Mouse (Mus musculus) ES-E14 (cell line): ENCODE data around the gene Qrfp. TPM values are rescaled to one million over a fixed set of nuclear protein-coding genes. Genes with fewer than 3 reads are reported as not detected.

Source experiments
- DNase-seq: peaks from one replicate; pipeline ENCODE4 v3.0.0-alpha.2; 2013; ENCODE audit warnings: low read depth, low spot score
- H3K27ac ChIP-seq: 2 replicates; pipeline ENCODE4 v1.5.1; 2012; ENCODE audit warnings: low read depth, mild to moderate bottlenecking, low read length, moderate library complexity, mixed read lengths; ENCODE audit not compliant: poor library complexity, insufficient read depth, severe bottlenecking
- H3K36me3 ChIP-seq: 2 replicates; pipeline ENCODE4 v1.6.1; 2012; ENCODE audit warnings: mild to moderate bottlenecking, low read length, moderate library complexity, mixed read lengths; ENCODE audit not compliant: control insufficient read depth, poor library complexity, insufficient read depth, severe bottlenecking
- H3K4me1 ChIP-seq, 2 experiments: fragments of 150-350 bp in 1 of 2; sonication (generic) in 1 of 2; 2 replicates each; pipeline ENCODE4 v1.6.1; 2012; ENCODE audit warnings: low read length in 2 of 2, mild to moderate bottlenecking in 1 of 2, mixed read lengths in 1 of 2; ENCODE audit not compliant: control insufficient read depth in 2 of 2, insufficient read depth in 2 of 2, poor library complexity in 1 of 2
- H3K4me3 ChIP-seq, 2 experiments: fragments of 150-350 bp in 1 of 2; sonication (generic) in 1 of 2; 2 replicates each; pipeline ENCODE4 v1.5.1; 2012; ENCODE audit warnings: low read length in 2 of 2, low read depth in 1 of 2, mild to moderate bottlenecking in 1 of 2, mixed read lengths in 1 of 2; ENCODE audit not compliant: insufficient read depth in 1 of 2, poor library complexity in 1 of 2, severe bottlenecking in 1 of 2
- H3K9ac ChIP-seq: 2 replicates; pipeline ENCODE4 v1.6.1; 2012; ENCODE audit warnings: low read depth, mild to moderate bottlenecking, low read length, mixed read lengths; ENCODE audit not compliant: poor library complexity, insufficient read depth, severe bottlenecking
- H3K9me3 ChIP-seq: fragments of 150-350 bp; sonication (generic); 2 replicates; pipeline ENCODE4 v1.6.1; 2012; ENCODE audit warnings: low read depth, mild to moderate bottlenecking, low read length; ENCODE audit not compliant: control insufficient read depth, insufficient read depth
- CHD2 ChIP-seq: IDR thresholded peaks from 2 replicates; pipeline ENCODE4 v1.6.1; 2014; ENCODE audit warnings: mild to moderate bottlenecking, low read depth, low read length, inconsistent platforms
- HCFC1 ChIP-seq: IDR thresholded peaks from 2 replicates; pipeline ENCODE4 v1.6.1; 2012; ENCODE audit warnings: low read length, inconsistent platforms, borderline replicate concordance; ENCODE audit not compliant: insufficient read depth
- MAFK ChIP-seq: IDR thresholded peaks from 2 replicates; pipeline ENCODE4 v1.6.1; 2014; ENCODE audit warnings: mild to moderate bottlenecking, low read depth, low read length, inconsistent platforms; ENCODE audit not compliant: insufficient read depth
- ZC3H11A ChIP-seq: IDR thresholded peaks from 2 replicates; pipeline ENCODE4 v1.6.1; 2012; ENCODE audit warnings: low read depth, mild to moderate bottlenecking, inconsistent platforms, low read length, borderline replicate concordance
- ZNF384 ChIP-seq: IDR thresholded peaks from 2 replicates; pipeline ENCODE4 v1.6.1; 2012; ENCODE audit warnings: low read depth, low read length, inconsistent platforms
- in situ Hi-C, 2 experiments: fragments of 600-800 bp; cut with MboI; formaldehyde crosslinking; loops; one replicate each; pipeline ENCODE4 v1.15.1; 2025; ENCODE audit warnings: low sequenced_read_pairs in 2 of 2, inconsistent platforms in 1 of 2; ENCODE audit not compliant: unreplicated experiment in 2 of 2
- total RNA-seq: library from RNA; depleted of rRNA; stranded (reverse); fragments of 300-350 nt; gene quantifications from 2 replicates; pipeline ENCODE4 v1.2.3, GENCODE M21; 2012

Qrfp gene
- total RNA-seq, 1 experiment: not detected

DNA sequence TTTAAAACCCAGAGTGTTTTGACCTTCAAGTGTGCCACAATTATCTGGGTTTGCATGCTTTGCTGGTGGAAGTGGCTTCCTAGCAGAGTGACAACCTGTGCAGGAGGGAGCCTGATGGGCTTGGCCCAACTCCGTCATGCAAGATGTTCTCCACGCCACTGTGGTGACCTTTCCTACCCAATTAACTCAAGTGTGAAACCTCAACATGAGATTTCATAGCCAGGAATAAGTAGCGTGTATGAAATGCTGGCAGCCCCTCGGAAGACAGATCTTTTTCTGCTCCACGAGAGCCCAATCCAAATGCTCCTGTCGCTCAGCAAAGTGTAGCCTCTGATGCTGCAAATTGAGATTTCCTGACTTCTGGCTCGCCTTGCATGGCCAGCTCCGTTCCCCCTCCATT lies 19.1 kb downstream of the Qrfp start:
- peaks cover 38% of the 10 kb centered on the region for H3K36me3 ChIP-seq
- in situ Hi-C loops: no loop called here
- DNase-seq: no peak
- H3K4me1 ChIP-seq: no peaks in the 10 kb centered on the region
- H3K4me3 ChIP-seq: no peak overlapping the region
- H3K9me3 ChIP-seq: no peaks in the 10 kb centered on the region
- H3K27ac ChIP-seq: no peak overlapping the region
- TF ChIP-seq HCFC1 (no peak), ZNF384 (no peak), MAFK (no peak), ZC3H11A (no peak), CHD2 (no peak)
- H3K9ac ChIP-seq: no peak overlapping the region

DNA sequence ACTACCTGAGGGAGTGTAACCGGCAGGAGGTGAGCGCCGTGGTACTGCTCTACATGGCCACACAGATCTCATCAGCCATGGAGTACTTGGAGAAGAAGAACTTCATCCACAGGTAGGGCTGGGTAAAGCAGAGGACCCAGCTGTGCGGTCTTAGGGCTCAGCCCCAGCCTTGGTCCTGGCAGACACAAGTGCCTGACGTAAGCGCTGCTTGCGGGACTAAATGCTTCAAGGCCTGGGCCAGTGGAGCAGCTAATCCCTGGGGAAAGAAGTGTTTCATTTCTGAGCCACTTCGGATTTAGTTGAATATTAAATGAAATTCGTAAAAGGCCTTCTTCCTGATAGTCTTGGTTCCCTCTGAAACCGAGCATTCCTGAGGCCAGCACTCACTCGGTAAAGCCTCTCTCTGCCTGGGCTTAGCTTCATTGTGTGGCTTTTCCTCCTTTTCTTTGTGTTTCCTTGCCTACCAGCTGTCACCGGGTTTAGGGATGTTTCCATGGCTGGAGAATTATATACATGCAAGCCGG lies 19.6 kb downstream of the Qrfp start:
- H3K4me1 ChIP-seq: no peaks in the 10 kb centered on the region
- TF ChIP-seq CHD2 (no peak), ZNF384 (no peak), ZC3H11A (no peak), HCFC1 (no peak), MAFK (no peak)
- no peaks in the 10 kb centered on the region for H3K9me3 ChIP-seq
- H3K27ac ChIP-seq: no peak overlapping the region
- H3K36me3 ChIP-seq: peaks cover 42% of the 10 kb centered on the region
- no peak for DNase-seq
- no peak overlapping the region for H3K9ac ChIP-seq
- in situ Hi-C loops: no loop called here
- H3K4me3 ChIP-seq: no peak overlapping the region

DNA sequence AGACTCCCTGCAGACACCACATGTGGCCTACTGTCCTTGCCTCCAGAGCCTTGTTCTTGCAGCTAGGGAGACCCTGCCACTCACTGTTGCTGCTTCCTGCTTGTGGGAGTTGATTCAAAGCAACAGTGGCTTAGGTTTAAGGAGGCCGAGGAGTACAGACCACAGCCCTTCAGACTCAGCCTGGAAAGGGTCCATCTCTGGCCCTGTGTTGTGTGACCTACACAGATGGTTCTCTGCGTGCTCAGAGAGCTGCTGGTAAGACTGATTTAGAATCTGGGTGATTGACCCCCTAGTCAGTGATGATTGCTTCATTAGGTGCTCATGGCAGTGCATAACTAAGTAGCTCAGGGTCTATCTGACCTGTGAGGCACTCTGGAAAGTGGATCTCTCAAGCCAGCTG lies 21.2 kb downstream of the Qrfp start:
- H3K36me3 ChIP-seq: peaks cover 53% of the 10 kb centered on the region
- in situ Hi-C loops: no loop called here
- no peak for DNase-seq
- no peak overlapping the region for H3K9ac ChIP-seq
- TF ChIP-seq CHD2: no peak
- no peak for TF ChIP-seq ZNF384
- no peak for TF ChIP-seq MAFK
- TF ChIP-seq HCFC1: no peak
- TF ChIP-seq ZC3H11A: no peak
- no peak overlapping the region for H3K27ac ChIP-seq
- no peaks in the 10 kb centered on the region for H3K9me3 ChIP-seq
- H3K4me3 ChIP-seq: no peak overlapping the region
- H3K4me1 ChIP-seq: no peaks in the 10 kb centered on the region

DNA sequence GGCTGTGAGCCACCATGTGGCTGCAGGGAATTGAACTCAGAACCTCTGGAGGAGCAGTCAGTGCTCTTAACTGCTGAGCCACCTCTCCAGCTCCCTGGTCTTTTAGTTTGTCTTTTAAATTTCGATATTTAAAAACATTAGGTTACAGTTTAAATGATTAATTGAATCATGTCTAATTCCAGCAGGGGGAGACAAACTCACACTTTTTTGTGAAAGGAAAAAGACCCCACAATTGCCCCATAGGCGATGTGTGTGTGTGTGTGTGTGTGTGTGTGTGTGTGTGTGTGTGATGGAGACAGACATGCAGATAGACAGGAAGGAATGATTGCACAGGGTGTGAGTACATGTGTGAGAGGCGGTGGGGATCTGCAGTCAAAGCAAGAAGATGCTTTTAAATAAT lies 22.2 kb downstream of the Qrfp start:
- in situ Hi-C loops: no loop called here

DNA sequence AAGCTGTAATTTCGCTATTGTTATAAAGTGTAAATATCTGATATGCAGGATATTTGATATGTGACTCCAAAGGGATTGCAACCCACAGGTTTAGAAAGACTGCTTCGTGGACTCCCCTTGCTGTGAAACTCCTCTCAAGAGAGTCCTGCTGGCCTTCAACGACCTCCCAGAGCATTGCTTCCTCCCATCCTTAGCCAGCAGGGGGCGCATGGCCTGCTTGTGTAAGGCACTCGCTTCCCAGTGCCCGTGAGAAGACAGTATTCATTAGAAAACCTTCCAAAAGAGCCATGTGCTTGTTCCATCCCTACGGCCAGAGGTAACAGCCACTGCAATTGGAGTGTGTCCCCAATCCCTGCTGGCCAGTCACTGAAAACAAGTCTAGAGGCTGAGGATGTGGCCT lies 23.4 kb downstream of the Qrfp start:
- Histone ChIP-seq H3K9ac (no peak overlapping the region; the same call in 1 of the 2 replicates), H3K36me3 (peaks cover 58% of the 10 kb centered on the region), H3K27ac (no peak overlapping the region), H3K9me3 (no peaks in the 10 kb centered on the region), H3K4me3 (no peak overlapping the region), H3K4me1 (no peaks in the 10 kb centered on the region)
- TF ChIP-seq ZNF384 (no peak), ZC3H11A (no peak), MAFK (no peak), HCFC1 (no peak), CHD2 (no peak)
- in situ Hi-C loops: no loop called here
- peak; percentile 68 for DNase-seq

More for the DNA sequence above, 22.2 kb downstream of the Qrfp start:
- no peak for TF ChIP-seq ZNF384
- no peak for TF ChIP-seq HCFC1
- no peak for TF ChIP-seq ZC3H11A
- no peak for TF ChIP-seq CHD2
- no peak for TF ChIP-seq MAFK
- Histone ChIP-seq H3K9me3 (no peaks in the 10 kb centered on the region), H3K4me1 (no peaks in the 10 kb centered on the region), H3K27ac (no peak overlapping the region), H3K4me3 (no peak overlapping the region), H3K9ac (no peak overlapping the region), H3K36me3 (peaks cover 55% of the 10 kb centered on the region)
- DNase-seq: no peak
